Mouse (Mus musculus): Measurements from ENCODE around the gene Wnt11. TPM values are rescaled to one million over a fixed set of nuclear protein-coding genes. Genes with fewer than 3 reads are reported as not detected.

Gene Wnt11
- polyA plus RNA-seq, 1 experiment from 2014 or later = 0.64 TPM

- WGBS (ENCODE audit: insufficient replicate concordance) = 62% methylated on average over 5 of the region's 5 CpGs
Observed at GRCm38 (mm10) chr7:98888810-98889209, 53.9 kb downstream of the Wnt11 start.

DNA sequence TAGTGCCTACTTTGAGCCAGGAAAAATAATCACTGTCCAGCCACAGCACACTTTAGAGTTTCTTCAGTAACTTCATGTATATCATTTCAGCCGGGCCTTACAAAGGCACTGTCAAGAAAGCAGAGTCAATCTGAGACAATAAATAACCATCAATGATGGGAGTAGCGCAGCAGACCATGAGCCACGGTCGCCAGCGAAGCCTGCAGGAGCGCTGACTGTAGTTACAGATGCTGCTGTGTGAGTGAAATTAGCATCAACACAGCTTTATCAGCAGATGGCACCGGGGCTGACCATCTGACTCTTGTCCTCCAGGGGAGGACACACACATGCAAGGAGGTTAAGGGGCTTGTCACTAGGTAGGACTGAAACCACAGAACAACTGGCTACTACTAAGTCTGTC lies 54.3 kb downstream of the Wnt11 start:
- WGBS (ENCODE audit: insufficient replicate concordance) = 80% methylated on average over 7 of the region's 7 CpGs
- Histone ChIP-seq H3K36me3 (replicated peaks) (peaks cover 20% of the 10 kb centered on the region; the same call in 1 of the 2 replicates), H3K4me2 (no peak overlapping the region), H3K9ac (no peak overlapping the region), H3K27me3 (no peaks in the 10 kb centered on the region), H3K4me1 (replicated peaks) (peaks cover 8% of the 10 kb centered on the region), H3K4me3 (replicated peaks) (no peak overlapping the region), H3K9me3 (replicated peaks) (no peaks in the 10 kb centered on the region), H3K27ac (replicated peaks) (no peak overlapping the region)
- ATAC-seq (ENCODE audit: insufficient read depth) = no peak

More at GRCm38 (mm10) chr7:98888810-98889209, 53.9 kb downstream of the Wnt11 start:
- no peaks in the 10 kb centered on the region for H3K27me3 ChIP-seq
- no peaks in the 10 kb centered on the region for H3K9me3 ChIP-seq (replicated peaks)
- peaks cover 20% of the 10 kb centered on the region; the same call in 1 of the 2 replicates for H3K36me3 ChIP-seq (replicated peaks)
- no peak overlapping the region for H3K9ac ChIP-seq
- no peak overlapping the region for H3K4me3 ChIP-seq (replicated peaks)
- ATAC-seq (ENCODE audit: insufficient read depth) = no peak
- no peak overlapping the region for H3K27ac ChIP-seq (replicated peaks)
- no peak overlapping the region for H3K4me2 ChIP-seq
- peaks cover 7% of the 10 kb centered on the region for H3K4me1 ChIP-seq (replicated peaks)

GRCm38 (mm10) chr7:98893144-98893543 lies 58.2 kb downstream of the Wnt11 start:
- Histone ChIP-seq H3K9ac (no peak overlapping the region), H3K36me3 (replicated peaks) (peaks cover 2% of the 10 kb centered on the region; the same call in 1 of the 2 replicates), H3K27ac (replicated peaks) (no peak overlapping the region), H3K27me3 (no peaks in the 10 kb centered on the region), H3K4me1 (replicated peaks) (peaks cover 19% of the 10 kb centered on the region), H3K4me2 (no peak overlapping the region), H3K4me3 (replicated peaks) (no peak overlapping the region), H3K9me3 (replicated peaks) (no peaks in the 10 kb centered on the region)
- no peak for ATAC-seq (ENCODE audit: insufficient read depth)
- 58% methylated on average over 5 of the region's 5 CpGs for WGBS (ENCODE audit: insufficient replicate concordance)

- Histone ChIP-seq H3K4me2 (no peak overlapping the region), H3K9me3 (replicated peaks) (no peaks in the 10 kb centered on the region), H3K36me3 (replicated peaks) (no peaks in the 10 kb centered on the region), H3K9ac (no peak overlapping the region), H3K4me3 (replicated peaks) (no peak overlapping the region), H3K4me1 (replicated peaks) (peaks cover 19% of the 10 kb centered on the region), H3K27ac (replicated peaks) (no peak overlapping the region), H3K27me3 (no peaks in the 10 kb centered on the region)
- ATAC-seq (ENCODE audit: insufficient read depth) = peak; percentile 40; the same call in 1 of the 2 replicates
- WGBS (ENCODE audit: insufficient replicate concordance) = 63% methylated on average over 5 of the region's 5 CpGs
Observed at GRCm38 (mm10) chr7:98894305-98894704, 59.4 kb downstream of the Wnt11 start.

DNA sequence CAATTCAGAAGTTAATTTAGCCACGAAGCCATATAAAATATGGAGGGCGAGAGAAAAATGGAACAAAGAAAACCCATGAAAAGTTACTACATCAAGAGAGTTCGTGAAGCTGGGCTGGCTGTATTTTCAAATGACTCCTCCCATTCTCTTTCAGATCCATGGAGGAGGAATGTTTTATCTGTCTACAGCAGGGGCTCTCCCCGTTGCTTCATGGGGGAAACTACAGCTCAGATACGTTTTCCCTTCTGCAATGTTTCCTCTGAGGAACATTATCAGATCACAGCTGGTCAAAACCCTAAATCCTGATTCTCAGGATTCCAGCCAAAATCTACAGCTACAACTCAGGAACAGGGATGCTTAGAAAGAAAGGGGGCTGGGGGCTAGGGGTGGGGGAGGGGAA lies 59.9 kb downstream of the Wnt11 start:
- no peaks in the 10 kb centered on the region for H3K9me3 ChIP-seq (replicated peaks)
- no peak overlapping the region for H3K9ac ChIP-seq
- H3K4me1 ChIP-seq (replicated peaks) = peaks cover 19% of the 10 kb centered on the region
- ATAC-seq (ENCODE audit: insufficient read depth) = no peak
- no peak overlapping the region for H3K4me2 ChIP-seq
- H3K36me3 ChIP-seq (replicated peaks) = no peaks in the 10 kb centered on the region
- H3K27ac ChIP-seq (replicated peaks) = no peak overlapping the region
- WGBS (ENCODE audit: insufficient replicate concordance) = 44% methylated on average over 5 of the region's 5 CpGs
- no peak overlapping the region for H3K4me3 ChIP-seq (replicated peaks)
- H3K27me3 ChIP-seq = no peaks in the 10 kb centered on the region

GRCm38 (mm10) chr7:98895501-98896095 lies 60.7 kb downstream of the Wnt11 start:
- 36% methylated on average over 10 of the region's 10 CpGs for WGBS (ENCODE audit: insufficient replicate concordance)
- ATAC-seq (ENCODE audit: insufficient read depth) = no peak

DNA sequence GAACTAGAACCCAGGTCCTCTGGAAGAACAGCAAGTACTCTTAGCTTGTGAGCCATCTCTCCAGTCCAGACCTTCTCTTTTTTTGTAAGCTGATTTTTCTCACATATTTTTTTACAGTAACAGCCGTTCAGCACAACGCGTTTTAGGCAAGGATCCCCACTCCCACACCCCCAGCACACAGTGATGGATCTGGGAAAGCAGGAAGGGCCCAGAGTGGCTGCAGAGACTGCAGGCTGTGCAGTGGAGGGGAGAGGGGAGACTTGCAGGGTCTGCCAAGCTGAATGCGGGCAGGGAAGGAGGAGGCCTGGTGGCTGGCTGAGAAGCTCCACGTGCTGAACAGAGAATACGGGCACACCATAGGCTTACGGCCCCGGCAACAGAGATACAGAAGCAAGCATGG lies 62.4 kb downstream of the Wnt11 start:
- no peak for ATAC-seq (ENCODE audit: insufficient read depth)
- Histone ChIP-seq H3K4me3 (replicated peaks) (no peak overlapping the region), H3K27ac (replicated peaks) (no peak overlapping the region), H3K4me1 (replicated peaks) (peaks cover 19% of the 10 kb centered on the region), H3K4me2 (no peak overlapping the region), H3K36me3 (replicated peaks) (no peaks in the 10 kb centered on the region), H3K27me3 (no peaks in the 10 kb centered on the region), H3K9ac (no peak overlapping the region), H3K9me3 (replicated peaks) (no peaks in the 10 kb centered on the region)
- 84% methylated on average over 8 of the region's 8 CpGs for WGBS (ENCODE audit: insufficient replicate concordance)

More at GRCm38 (mm10) chr7:98895501-98896095, 60.7 kb downstream of the Wnt11 start:
- no peak overlapping the region for H3K27ac ChIP-seq (replicated peaks)
- H3K4me1 ChIP-seq (replicated peaks) = peaks cover 19% of the 10 kb centered on the region
- H3K4me2 ChIP-seq = no peak overlapping the region
- no peaks in the 10 kb centered on the region for H3K27me3 ChIP-seq
- H3K36me3 ChIP-seq (replicated peaks) = no peaks in the 10 kb centered on the region
- H3K4me3 ChIP-seq (replicated peaks) = no peak overlapping the region
- no peak overlapping the region for H3K9ac ChIP-seq
- no peaks in the 10 kb centered on the region for H3K9me3 ChIP-seq (replicated peaks)

- Histone ChIP-seq H3K9me3 (replicated peaks) (no peaks in the 10 kb centered on the region), H3K36me3 (replicated peaks) (no peaks in the 10 kb centered on the region), H3K4me2 (no peak overlapping the region), H3K4me3 (replicated peaks) (no peak overlapping the region), H3K27ac (replicated peaks) (no peak overlapping the region), H3K9ac (no peak overlapping the region), H3K27me3 (no peaks in the 10 kb centered on the region), H3K4me1 (replicated peaks) (peaks cover 18% of the 10 kb centered on the region)
- 48% methylated on average over 4 of the region's 4 CpGs for WGBS (ENCODE audit: insufficient replicate concordance)
- no peak for ATAC-seq (ENCODE audit: insufficient read depth)
Observed at GRCm38 (mm10) chr7:98899815-98900214, 64.9 kb downstream of the Wnt11 start.

GRCm38 (mm10) chr7:98901120-98901519 lies 66.2 kb downstream of the Wnt11 start:
- H3K36me3 ChIP-seq (replicated peaks) = no peaks in the 10 kb centered on the region
- H3K4me1 ChIP-seq (replicated peaks) = peaks cover 7% of the 10 kb centered on the region; the same call in 1 of the 2 replicates
- WGBS (ENCODE audit: insufficient replicate concordance) = 72% methylated on average over 1 of the region's 1 CpGs
- no peak for ATAC-seq (ENCODE audit: insufficient read depth)
- no peak overlapping the region for H3K4me3 ChIP-seq (replicated peaks)
- H3K9ac ChIP-seq = no peak overlapping the region
- H3K27me3 ChIP-seq = no peaks in the 10 kb centered on the region
- no peaks in the 10 kb centered on the region for H3K9me3 ChIP-seq (replicated peaks)
- no peak overlapping the region for H3K4me2 ChIP-seq
- H3K27ac ChIP-seq (replicated peaks) = no peak overlapping the region

- Histone ChIP-seq H3K9ac (no peak overlapping the region), H3K27ac (replicated peaks) (no peak overlapping the region), H3K4me1 (replicated peaks) (peaks cover 11% of the 10 kb centered on the region; the same call in 1 of the 2 replicates), H3K4me3 (replicated peaks) (no peak overlapping the region), H3K9me3 (replicated peaks) (no peaks in the 10 kb centered on the region), H3K36me3 (replicated peaks) (no peaks in the 10 kb centered on the region), H3K4me2 (no peak overlapping the region), H3K27me3 (no peaks in the 10 kb centered on the region)
- no peak for ATAC-seq (ENCODE audit: insufficient read depth)
- 60% methylated on average over 5 of the region's 5 CpGs for WGBS (ENCODE audit: insufficient replicate concordance)
Observed at GRCm38 (mm10) chr7:98903884-98904283, 69.0 kb downstream of the Wnt11 start.
